Mouse (Mus musculus) thymus, postnatal 4 days (tissue): ENCODE measurements around the gene Nat14.
A peak's percentile ranks its signal among the peaks of the same experiment; 100 is the strongest.
"Not testable (repeated sequence)": the region's sequence is repeated elsewhere in the genome, so short reads cannot be mapped to it uniquely, and the experiment has no call there.

Experiments
- DNase-seq: peaks from one replicate; pipeline ENCODE4 v3.0.0; 2021

Gene Nat14

DNA sequence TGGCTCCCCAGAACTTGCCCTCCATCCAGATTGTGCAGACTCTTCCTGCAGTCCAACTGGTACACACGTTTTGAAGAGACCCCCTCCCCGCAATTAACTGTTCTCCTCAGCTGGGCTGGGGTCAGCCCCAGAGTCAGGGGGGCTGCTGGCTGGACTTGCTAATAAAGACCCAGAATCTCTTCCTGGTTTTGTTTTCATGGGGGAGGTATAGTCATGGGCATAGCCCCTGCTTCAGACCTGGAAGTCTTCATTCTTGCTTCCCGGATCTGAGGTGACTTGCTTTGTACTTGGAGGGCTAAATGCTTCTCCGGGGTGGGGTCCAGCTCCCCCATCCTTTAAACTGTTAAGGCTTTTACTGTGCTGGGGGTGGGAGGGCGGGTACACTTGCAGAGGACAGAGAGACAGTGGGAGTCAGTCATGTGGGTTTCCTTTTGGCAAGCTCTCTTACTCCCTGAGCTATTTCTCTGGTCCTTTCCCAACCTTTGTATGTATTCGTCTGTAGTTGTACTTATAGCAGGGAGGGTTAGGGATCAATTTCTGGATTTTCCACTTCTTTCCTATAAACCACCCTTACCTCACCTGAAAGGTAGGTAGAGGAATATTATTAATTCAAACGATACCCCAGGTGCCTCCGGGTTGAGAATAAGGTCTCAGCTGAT lies at the start of gene Nat14:
Gene Nat14 (plus strand): TSS at position 205 of the 659 bp plus-strand sequence.
- no peak for DNase-seq

DNA sequence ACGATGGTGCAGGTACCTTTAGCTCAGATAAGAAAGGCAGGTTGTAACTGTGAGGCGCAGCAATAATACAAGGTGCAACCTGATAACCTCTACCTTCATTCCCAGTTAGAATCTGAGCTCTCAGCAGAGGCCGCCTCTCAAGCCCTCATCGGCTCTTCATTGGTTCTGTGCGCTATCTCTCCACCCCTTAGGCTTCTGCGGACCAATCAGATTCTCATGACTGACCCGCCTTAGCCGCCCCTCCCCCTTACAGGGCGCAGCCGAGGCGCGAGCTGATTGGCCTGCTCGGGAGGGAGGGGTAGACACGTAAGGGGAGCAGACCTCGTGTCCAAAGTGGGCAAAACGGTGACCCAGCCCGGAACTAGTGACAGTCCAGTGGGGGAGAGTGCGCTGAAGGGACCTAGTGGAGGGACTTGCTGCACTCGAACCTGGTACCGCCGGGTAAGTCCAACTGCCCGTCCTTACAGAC lies 45.0 kb upstream of the Nat14 start, which contains the start of gene Isoc2a:
Gene Isoc2a (plus strand): TSS at position 401 of the 469 bp plus-strand sequence.
- peak; percentile 86 for DNase-seq

DNA sequence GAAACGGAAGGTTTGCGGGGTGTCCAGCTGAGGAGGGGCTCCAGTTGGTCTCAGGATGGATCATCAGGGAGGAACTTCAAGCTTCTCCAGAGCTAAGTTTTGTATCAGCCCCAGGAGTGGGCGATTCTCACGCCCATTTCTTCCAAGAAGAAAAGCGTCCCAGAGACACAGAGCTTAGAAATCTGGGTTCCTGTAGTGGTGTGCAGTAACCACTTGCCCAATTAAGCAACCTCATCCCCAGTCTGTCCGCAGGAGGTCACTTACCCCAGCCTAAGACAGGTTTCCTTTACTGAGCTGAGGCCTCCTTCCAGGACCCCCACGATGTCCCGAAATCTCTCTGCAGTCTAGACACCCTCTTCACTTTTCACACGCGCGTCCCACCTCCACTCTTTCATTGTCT lies 44.6 kb upstream of the Nat14 start:
- DNase-seq, result peak; percentile 31

DNA sequence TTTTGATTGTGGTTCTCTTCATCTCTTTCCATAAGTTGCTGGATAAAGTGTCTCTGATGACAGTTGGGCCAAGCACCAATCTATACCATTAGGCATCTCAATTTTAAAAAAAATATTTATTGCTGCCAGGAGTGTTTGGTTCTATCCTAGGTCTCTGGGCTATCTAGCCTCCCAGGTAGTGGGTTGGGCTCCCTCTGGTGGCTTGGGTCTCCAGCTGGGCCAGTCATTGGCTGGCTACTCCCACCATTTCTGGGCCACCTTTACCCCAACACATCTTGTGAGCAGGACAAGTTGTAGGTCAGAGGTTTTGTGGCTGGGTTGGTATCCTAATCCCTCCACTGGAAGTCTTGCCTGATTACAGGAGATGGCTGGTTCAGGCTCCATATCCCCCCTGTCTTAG lies 43.6 kb upstream of the Nat14 start:
- DNase-seq, result peak; percentile 74

DNA sequence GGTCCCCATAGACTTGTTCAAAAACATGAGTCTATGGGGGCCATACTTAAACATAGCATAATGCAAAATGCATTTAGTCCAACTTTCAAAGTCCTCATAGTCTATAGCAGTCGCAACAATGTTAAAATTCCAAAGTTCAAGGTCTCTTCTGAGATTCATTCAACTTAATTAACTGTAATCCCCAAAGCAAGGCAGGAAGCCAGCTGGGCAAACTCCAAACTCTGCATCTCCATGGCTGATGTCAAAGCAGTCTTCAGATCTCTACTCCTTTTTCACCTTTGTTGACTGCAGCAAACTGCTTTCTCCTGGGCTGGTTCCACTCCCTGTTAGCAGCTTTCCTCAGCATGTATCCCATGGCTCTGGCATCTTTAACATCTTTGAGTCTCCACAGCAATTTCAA lies 42.8 kb upstream of the Nat14 start:
- DNase-seq, result not testable (repeated sequence)

DNA sequence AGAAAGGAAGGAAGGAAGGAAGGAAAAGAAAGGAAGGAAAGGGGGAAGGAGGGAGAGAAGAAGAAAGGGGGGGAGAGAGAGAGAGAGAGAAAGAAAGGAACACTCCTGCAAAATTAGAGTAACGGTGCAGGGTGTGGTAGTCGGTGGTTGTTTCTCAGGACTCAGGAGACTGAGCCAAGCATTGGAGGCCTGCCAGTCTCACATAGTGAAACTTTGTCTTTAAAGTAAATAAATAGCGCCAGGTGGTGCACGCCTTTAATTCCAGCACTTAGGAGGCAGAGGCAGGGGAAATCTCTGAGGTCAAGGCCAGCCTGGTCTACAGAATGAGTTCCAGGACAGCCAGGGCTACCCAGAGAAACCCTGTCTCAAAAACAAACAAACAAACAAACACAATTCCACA lies 35.1 kb upstream of the Nat14 start:
- DNase-seq, result no peak

DNA sequence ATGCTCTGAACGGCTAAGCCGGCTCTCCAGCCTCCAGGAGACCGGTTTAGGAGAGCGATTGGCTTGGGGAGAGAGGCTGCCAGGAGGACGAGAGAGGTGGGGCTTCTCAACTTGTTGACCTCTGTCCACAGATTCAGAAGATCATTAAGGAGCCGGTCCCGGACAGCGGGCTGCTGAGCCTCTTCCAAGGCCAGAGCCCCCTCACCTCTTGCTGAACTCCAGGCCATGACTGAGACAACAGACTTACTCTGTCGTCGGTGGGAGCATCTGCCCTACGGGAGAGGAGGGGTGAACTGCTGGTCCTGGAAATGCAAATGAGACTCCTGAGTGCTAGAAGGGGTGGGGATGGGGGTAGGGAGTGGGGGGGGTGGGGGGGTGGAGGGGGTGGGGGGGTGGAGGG lies 26.6 kb upstream of the Nat14 start:
- no peak for DNase-seq

DNA sequence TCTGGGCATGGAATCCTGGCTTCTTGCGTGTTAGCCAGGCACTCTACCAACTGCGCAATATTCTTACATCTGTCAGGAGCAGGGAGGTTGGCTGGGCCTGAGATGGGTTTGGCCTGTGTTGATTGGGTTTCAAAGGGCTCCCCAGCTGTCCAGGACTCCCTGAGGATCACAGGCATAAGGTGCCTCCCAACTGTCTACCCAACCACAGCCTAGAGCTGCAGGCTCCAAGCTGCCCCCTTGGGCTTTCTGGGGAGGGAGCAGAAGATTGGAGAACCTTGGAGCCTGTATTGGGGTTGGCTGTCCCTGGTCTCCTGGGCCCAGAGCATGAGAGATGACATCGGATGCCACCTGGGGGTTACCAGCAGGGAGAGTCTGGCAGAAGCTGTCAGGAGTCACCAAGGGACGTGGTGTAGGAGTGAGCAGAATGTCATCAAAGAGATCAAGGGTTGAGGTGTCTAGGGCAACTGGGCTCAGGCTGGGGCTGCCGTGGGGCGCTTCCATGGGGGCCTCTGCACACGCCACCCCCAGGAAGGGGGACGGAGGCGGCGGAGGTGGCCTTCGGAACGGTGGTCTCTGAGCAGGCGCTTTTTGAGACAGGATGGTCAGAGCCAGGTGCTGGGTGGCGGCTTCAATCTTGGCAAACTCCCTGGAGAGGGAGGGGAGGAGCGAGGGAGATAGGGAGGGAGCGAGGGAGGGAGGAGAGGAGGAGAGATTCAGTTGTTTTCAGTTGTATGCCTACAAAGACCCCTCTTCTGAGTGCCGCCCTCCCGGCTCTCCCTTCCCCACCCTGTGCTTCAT lies 22.8 kb upstream of the Nat14 start:
- DNase-seq, result peak; percentile 13

DNA sequence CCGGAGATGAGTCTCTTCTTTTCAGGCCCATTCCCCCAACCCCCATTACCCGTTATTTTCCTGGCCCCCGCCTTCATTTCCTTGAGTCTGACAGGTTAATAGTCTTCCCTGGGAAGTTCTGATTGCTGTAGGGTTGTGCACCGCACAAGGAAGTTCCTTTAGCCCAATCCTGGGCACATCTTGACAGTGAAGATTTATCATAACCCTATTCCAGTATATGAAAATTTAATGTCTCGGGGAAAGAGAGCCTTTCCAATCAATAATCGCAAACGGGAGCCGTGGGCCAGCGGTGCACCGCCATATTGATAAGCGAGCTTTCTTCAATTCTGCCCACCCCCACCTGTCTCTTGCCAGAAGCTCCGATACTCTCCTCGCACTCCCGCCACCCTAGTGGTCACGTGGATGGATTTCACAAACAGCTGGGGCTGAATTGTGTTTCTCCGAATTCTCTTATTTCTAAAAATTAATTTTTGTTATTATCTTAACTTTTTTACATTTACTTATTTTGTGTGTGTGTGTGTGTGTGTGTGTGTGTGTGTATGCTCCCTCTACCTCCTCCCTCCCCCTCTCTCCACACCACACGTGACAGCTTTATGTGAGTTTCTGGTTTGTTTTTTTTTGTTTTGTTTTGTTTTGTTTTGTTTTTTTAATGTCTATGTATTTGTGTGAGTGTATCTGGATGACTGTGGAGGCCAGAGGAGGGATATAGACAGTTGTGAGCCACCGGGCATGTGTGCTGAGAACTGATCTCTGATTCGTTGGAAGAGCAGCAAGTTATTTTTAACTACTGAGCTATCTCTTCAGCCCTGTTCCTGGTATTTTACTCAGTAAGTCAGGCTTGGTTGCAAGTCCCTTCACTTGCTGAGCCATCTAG lies 21.9 kb upstream of the Nat14 start:
- peak; percentile 46 for DNase-seq

DNA sequence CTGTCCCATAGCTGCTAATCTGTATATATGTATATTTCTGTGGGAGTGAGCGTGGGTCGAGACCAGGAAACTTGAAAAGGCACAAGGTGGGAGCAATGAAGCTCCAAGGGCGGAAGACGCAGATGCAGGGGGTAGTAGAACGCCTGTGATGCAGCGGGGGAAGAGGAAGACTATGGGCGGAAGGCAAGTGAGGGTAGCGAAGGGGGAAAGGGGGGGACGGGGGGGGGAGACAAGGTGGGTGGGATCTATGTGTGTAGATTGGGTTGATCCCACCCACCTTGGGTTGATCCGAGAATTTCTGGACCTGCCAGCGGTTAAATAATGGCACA lies 21.3 kb upstream of the Nat14 start:
- peak; percentile 28 for DNase-seq

DNA sequence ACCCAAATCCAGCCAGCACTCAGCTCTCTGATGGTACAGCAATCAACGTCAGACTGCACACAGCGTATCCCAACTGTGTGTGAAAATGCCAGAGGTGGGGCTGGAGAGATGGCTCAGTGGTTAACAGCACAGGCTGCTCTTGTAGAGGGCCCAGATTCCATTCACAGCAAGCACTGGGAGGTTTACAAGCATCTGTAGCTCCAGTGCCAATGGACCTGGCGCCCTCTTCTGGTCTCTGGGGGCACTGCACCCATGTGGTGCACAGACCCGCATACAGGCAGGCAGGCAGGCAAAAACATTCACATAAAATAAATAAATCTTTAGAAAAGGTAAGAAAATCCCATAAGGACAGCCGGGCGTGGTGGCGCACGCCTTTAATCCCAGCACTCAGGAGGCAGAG lies 20.7 kb upstream of the Nat14 start:
- DNase-seq, result peak; percentile 78

DNA sequence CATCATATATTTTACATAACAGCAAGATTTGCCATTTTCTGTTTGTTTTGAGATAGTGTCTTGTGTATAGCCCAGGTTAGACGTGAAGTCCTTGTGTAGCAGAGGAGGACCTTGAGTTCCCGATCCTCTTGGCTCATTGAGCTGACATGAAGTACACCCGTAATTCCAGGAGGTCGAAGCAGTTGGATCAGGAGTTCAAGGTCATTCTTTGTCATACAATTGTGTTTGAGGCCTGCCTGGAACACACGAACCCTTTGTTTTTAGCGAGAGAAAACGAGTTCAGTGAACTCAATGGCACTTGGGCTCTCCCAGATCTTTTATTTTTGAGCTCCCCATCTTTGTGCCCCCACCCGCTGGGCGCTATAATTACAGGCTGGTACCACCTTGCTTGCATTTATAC lies 19.4 kb upstream of the Nat14 start:
- peak; percentile 2 for DNase-seq

DNA sequence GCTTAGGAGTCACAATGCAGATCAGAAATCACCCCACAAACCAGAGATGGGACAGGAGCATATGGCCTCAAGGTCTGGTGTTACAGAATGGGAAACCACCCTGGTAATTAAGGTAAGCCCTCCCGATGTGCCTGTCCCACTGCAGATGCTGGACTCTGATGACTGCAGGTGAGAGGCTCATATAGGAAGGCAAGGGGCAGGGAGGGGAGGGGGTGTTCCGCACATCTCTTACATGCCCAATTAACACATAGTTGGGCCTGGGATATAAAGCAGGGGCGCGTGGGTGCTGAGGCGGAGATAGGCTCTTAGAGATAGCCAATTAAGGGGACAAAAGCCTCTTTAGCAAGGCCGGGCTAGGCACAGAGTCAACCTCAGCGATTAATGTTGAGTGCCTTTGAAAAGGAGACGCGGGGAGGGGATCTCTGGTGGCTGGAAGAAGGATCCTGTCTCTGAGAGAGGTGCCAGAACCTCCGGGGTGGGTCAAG lies 15.3 kb upstream of the Nat14 start, which contains the start of gene Gm36210:
Gene Gm36210 (minus strand): TSS at position 51 of the 485 bp plus-strand sequence.
- DNase-seq, result no peak

DNA sequence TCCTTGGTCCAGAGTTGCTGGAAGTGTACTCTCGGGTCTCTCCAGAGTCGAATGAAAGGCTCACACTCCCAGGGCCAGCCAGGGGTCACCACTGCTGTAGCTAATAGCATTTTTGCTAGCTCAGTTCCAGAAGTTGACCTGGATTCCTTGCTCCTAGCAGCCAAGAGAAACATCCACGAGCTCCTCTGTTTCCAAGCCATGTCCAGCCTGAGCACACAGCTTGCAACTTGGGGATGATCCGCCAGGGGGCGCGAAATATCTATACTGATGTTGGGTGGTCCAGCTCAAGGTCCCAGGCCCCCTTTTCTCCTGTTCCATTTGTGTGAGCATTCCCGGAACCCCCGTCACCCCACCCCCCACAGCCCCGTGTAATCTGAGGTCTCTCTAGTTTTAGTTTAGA lies 10.3 kb upstream of the Nat14 start:
- peak; percentile 82 for DNase-seq

DNA sequence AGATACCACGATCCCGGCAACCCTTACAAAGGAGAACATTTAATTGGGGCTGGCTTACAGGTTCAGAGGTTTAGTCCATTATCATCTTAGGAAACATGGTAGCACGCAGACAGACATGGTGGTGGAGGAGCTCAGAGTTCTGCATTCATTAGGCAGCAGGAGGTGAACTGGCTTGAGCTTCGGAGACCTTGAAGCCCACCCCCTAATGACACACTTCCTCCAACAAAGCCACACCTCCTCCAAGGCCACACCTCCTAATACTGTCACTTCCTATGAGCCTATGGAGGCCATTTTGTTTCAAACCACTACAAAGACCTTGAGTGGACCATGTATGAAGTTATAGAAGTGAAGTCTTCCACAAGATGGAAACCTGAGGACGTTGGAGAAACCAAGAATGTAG lies 9.6 kb upstream of the Nat14 start:
- no peak for DNase-seq

DNA sequence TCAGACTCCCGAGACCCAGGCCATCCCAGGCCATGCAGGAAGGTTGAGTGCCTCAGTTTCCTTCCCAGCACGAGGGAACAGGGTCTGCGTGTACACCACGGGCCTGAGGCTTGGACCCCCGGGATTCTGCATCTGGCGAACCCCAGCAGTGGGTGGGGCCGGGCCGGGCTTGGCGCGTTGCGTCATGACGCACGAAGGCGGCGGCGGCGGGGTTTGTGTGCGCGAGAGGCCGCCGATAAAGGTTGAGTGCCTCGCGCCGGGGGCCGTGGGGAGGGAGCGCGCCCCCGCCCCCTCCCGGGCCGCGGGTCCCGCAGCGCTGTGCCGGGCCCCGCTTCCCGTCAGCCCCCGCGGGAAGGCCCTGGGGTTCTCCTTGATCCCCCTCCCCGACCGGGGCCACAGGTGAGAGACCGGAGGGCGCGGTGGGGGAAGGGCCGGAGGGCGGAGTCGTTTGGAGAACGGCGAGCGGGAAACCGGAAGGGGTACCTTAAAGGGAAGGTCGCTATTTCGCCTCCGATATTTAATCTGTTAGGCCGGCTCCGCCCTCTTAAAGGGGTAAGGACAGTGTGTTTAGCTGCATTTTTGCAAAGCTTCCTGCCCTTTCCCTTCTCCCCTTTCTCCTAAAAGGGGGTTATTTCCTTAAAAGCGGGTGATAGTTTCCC lies 6.7 kb upstream of the Nat14 start, which contains the start of gene Zfp628:
Gene Zfp628 (plus strand): TSS at position 211 of the 659 bp plus-strand sequence.
- DNase-seq, result peak; percentile 97

DNA sequence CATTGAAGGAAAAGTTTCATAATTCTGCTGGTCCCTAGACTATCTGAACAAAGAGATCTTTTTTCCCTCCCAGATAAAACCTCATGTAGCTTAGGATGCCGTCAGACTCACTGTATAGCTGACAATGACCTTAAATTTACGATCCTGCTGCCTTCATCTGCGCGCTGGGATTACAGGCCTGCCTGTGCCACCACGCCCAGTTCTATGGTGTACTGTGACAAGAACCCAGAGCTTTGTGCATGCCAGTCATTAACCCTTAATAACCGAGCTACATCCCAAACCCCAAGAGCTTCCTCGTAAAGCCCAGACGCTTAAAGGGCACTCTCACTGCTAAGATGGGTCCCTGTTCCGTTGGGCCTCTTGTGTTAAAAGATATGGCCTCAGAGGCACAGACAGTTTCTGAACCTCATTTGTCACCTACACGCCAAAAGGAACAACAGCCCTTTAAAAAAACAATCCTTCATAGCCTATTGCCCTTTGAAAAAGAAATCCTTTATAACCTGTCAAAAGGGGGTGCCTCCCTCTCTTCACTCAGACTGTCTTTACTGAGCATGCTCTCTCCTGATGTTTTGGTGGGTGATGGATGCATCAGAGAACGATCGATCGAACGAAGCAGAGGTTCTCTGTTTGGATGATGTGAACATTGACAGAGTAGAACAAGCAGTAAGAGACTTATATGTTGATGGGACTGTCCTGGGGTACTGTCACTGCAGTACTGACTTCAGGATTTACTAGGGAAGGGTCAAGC lies 6.0 kb upstream of the Nat14 start:
- peak; percentile 53 for DNase-seq

DNA sequence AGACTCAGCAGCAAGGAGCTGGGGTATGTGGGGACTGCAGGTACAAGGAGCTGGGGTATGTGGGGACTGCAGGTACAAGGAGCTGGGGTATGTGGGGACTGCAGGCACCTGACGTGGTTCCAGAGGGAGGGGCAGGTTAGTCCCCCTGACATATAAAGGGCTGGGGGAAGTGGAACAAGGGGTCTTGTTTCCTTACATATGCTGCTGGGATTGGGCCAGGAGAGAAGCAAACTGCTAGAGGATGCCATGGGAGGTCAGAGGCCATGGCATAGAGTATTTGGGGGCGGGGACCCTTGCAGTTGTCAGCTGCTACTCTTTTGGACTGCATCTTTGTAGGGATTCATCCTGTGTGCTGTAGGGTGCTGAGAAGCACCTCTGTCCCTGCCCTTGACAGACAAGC lies 4.3 kb upstream of the Nat14 start:
- DNase-seq, result no peak

DNA sequence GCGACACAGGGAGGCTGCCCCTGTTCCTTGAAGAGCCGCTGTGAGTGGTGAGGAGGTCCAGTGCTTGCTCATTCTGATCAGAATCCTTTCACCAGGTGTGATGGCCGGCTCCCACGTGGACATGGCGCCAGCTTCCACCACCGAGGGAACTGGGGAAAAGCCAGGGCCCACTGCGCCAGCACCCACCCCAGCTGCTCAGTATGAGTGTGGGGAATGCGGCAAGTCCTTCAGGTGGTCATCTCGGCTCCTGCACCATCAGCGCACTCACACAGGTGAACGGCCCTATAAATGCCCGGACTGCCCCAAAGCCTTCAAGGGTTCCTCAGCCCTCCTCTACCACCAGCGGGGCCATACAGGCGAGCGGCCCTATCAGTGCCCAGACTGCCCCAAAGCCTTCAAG lies 3.1 kb upstream of the Nat14 start:
- no peak for DNase-seq

DNA sequence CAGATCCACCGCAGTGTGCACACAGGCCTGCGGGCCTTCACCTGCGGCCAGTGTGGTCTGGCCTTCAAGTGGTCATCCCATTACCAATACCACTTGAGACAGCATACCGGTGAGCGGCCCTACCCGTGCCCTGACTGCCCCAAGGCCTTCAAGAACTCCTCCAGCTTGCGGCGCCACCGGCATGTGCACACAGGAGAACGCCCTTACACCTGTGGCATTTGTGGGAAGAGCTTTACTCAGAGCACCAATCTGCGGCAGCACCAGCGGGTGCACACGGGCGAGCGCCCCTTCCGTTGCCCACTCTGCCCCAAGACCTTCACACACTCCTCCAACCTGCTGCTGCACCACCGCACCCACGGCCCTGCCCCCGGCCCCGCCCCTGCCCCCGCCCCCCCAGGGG lies 2.7 kb upstream of the Nat14 start:
- no peak for DNase-seq

DNA sequence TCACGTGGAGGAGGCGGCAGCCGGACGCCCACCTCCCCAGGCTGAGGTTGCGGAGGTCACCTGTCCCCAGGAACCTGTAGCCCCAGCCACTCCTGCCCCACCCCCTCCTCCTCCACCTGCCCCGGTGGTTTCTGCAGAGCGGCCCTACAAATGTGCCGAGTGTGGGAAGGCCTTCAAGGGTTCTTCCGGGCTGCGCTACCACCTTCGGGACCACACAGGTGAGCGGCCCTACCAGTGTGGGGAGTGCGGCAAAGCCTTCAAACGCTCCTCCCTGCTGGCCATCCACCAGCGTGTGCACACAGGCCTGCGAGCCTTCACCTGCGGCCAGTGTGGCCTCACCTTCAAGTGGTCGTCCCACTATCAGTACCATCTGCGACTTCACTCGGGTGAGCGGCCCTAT lies 1.9 kb upstream of the Nat14 start:
- no peak for DNase-seq

DNA sequence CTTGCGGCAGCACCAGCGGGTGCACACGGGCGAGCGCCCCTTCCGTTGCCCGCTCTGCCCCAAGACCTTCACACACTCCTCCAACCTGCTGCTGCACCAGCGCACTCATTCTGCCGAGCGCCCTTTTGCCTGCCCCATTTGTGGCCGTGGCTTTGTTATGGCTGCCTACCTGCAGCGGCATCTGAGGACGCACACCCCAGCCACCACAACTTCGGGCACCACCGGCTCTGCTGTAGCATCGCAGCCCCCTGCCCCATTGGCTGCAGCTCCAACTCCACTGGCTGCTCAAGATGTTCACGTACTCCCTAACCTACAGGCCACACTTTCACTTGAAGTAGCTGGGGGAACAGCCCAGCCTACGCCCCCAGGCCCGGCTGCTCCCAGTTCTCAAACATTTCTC lies 1.3 kb upstream of the Nat14 start:
- no peak for DNase-seq
